Mouse (Mus musculus): ENCODE measurements around the gene Arpin.

GRCm38 (mm10) chr7:79975316-79975715 lies 40.2 kb upstream of the Arpin start:
- TF ChIP-seq CHD2 (IDR thresholded peaks at IDR 0.05; ENCODE audit: low read depth, low read length) (no peak), ZNF384 (IDR thresholded peaks at IDR 0.05; ENCODE audit: low read depth, low read length) (no peak), MAFK (IDR thresholded peaks at IDR 0.05; ENCODE audit: insufficient read depth, low read depth, low read length) (no peak), HCFC1 (IDR thresholded peaks at IDR 0.05; ENCODE audit: borderline replicate concordance, insufficient read depth, low read length) (no peak), ZC3H11A (IDR thresholded peaks at IDR 0.05; ENCODE audit: borderline replicate concordance, low read depth, low read length) (no peak)
